27 mouse cellular contexts compared by ENCODE assay signal in genomic region chr7:65992329-65992728, GRCm38 (mm10). TPM values are rescaled to one million over a fixed set of nuclear protein-coding genes. Genes with fewer than 3 reads are reported as not detected.
"Had no signal": no experiment of that assay in that cellular context is flagged by ENCODE, and none has a peak within 500 bp of the region (broad histone marks: within the 10 kb centered on the region; RNA-seq: fewer than 3 reads in every experiment).

No protein-coding gene starts in this region.

- H3K4me3 ChIP-seq: layer of hippocampus, adult 2 months; neural tube, embryonic 12.5 days; neural tube, embryonic 15.5 days had no signal

- H3K4me2 ChIP-seq: liver, embryonic 11.5 days; lung, embryonic 14.5 days; midbrain, embryonic 11.5 days; neural tube, embryonic 12.5 days; neural tube, embryonic 15.5 days had no signal

- DNase-seq: kidney, postnatal 25 days; layer of hippocampus, adult 9-11 months; liver, postnatal 0 days; lung, embryonic 14.5 days; midbrain, embryonic 14.5 days; retina, postnatal 1 day; right cerebral cortex, postnatal 25 days; thymus, adult 18-20 months; thymus, postnatal 36 days had no signal

- H3K36me3 ChIP-seq: neural tube, embryonic 12.5 days; neural tube, embryonic 15.5 days had no signal

- ATAC-seq: liver, postnatal 0 days; lung, postnatal 0 days had no signal

- H3K4me1 ChIP-seq: neural tube, embryonic 12.5 days; neural tube, embryonic 15.5 days had no signal

- H3K9ac ChIP-seq: liver, embryonic 14.5 days; liver, postnatal 0 days; lung, embryonic 14.5 days; neural tube, embryonic 12.5 days; neural tube, embryonic 15.5 days had no signal

- H3K27me3 ChIP-seq: neural tube, embryonic 12.5 days; neural tube, embryonic 15.5 days had no signal

- H3K9me3 ChIP-seq: neural tube, embryonic 12.5 days; neural tube, embryonic 15.5 days had no signal

- H3K27ac ChIP-seq: kidney, postnatal 0 days; layer of hippocampus, adult 2 months; liver, embryonic 14.5 days; macrophage; neural tube, embryonic 12.5 days; neural tube, embryonic 15.5 days had no signal

RNA-seq across cellular contexts. Expression of gene Gm45213, which starts 51.1 kb away (rescaled TPM):
- polyA plus RNA-seq: kidney, embryonic 14.5 days; kidney, postnatal 0 days; large intestine, adult 2 months; limb, embryonic 11.5 days; limb, embryonic 14.5 days; liver, embryonic 11.5 days; liver, embryonic 14.5 days; liver, postnatal 0 days; lung, embryonic 14.5 days; lung, postnatal 0 days; macrophage; midbrain, embryonic 11.5 days; midbrain, embryonic 14.5 days; midbrain, postnatal 0 days; neural tube, embryonic 12.5 days; neural tube, embryonic 15.5 days; spleen, adult 2 months; stomach, embryonic 16.5 days; testis, adult 2 months; urinary bladder, adult 2 months had no signal
